Mouse (Mus musculus): ENCODE results near the gene Olfr780.

- TF ChIP-seq CTCF (IDR thresholded peaks at IDR 0.05; ENCODE audit: low read depth, low read length) (no peak), POLR2A (IDR thresholded peaks at IDR 0.05; ENCODE audit: borderline replicate concordance, low read depth, low read length) (no peak)
These were observed 39.4 kb downstream of the Olfr780 start for GRCm38 (mm10) chr10:129357307-129357706.

All from bone marrow macrophage, adult 2 months (primary cell).